Mouse (Mus musculus): Measurements from ENCODE around the gene Apoc2. TPM values are rescaled to one million over a fixed set of nuclear protein-coding genes. Genes with fewer than 3 reads are reported as not detected.

Apoc2 gene
- polyA plus RNA-seq, 1 experiment from 2014 or later, result 0.23 TPM

GRCm38 (mm10) chr7:19697949-19698906, 20.5 kb upstream of the Apoc2 start:
- peak overlapping the region; percentile 66 for H3K9ac ChIP-seq (replicated peaks)
- 0 out of 2 replicates have a peak, but pooled peaks have one; percentile 7 for ATAC-seq
- H3K4me3 ChIP-seq (replicated peaks), result peak overlapping the region; percentile 36
- 2% methylated on average over 28 of the region's 28 CpGs for WGBS
- H3K9me3 ChIP-seq, result no peaks in the 10 kb centered on the region
- peaks cover 23% of the 10 kb centered on the region for H3K36me3 ChIP-seq
- peaks cover 25% of the 10 kb centered on the region for H3K4me1 ChIP-seq (replicated peaks)
- peak overlapping the region; percentile 64 for H3K4me2 ChIP-seq (replicated peaks)
- H3K27ac ChIP-seq, result no peak overlapping the region; the same call in 1 of the 2 replicates
- H3K27me3 ChIP-seq, result no peaks in the 10 kb centered on the region

GRCm38 (mm10) chr7:19696336-19696873, 18.7 kb upstream of the Apoc2 start:
- no peak overlapping the region for H3K4me2 ChIP-seq (replicated peaks)
- no peak overlapping the region for H3K4me3 ChIP-seq (replicated peaks)
- no peak overlapping the region for H3K27ac ChIP-seq
- H3K9ac ChIP-seq (replicated peaks), result no peak overlapping the region
- H3K36me3 ChIP-seq, result peaks cover 12% of the 10 kb centered on the region
- ATAC-seq, result no peak
- H3K27me3 ChIP-seq, result no peaks in the 10 kb centered on the region
- no peaks in the 10 kb centered on the region for H3K9me3 ChIP-seq
- peaks cover 27% of the 10 kb centered on the region for H3K4me1 ChIP-seq (replicated peaks)
- 96% methylated on average over 34 of the region's 34 CpGs for WGBS

- Histone ChIP-seq H3K9me3 (no peaks in the 10 kb centered on the region), H3K27me3 (no peaks in the 10 kb centered on the region), H3K9ac (replicated peaks) (no peak overlapping the region), H3K36me3 (peaks cover 10% of the 10 kb centered on the region), H3K4me3 (replicated peaks) (no peak overlapping the region), H3K4me2 (replicated peaks) (no peak overlapping the region), H3K4me1 (replicated peaks) (peaks cover 26% of the 10 kb centered on the region), H3K27ac (no peak overlapping the region)
- ATAC-seq, result no peak
- 87% methylated on average over 6 of the region's 6 CpGs for WGBS
These were observed 18.1 kb upstream of the Apoc2 start for GRCm38 (mm10) chr7:19695881-19696280.

DNA sequence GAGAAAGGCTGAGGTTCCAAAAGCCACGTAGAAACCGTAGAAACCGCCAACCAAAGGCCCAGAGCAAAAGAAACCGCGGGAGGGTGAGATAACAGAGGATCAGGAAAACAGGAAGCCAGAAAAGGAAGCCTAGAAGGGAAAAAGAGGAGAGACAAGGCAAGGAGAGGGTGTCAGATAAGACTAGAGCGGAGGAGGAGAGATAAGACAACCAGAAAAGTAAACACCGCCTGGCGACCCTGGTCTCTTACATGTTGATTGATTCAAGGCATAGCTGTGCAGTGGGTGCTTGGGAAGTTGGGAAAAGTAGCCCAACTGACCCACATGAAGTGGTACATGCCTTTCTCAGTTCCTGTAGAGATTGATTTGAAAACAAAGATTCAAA, 17.5 kb upstream of the Apoc2 start:
- peaks cover 10% of the 10 kb centered on the region for H3K36me3 ChIP-seq
- no peaks in the 10 kb centered on the region for H3K27me3 ChIP-seq
- H3K4me3 ChIP-seq (replicated peaks), result no peak overlapping the region
- no peaks in the 10 kb centered on the region for H3K9me3 ChIP-seq
- 67% methylated on average over 8 of the region's 8 CpGs for whole genome bisulfite sequencing
- H3K27ac ChIP-seq, result no peak overlapping the region
- H3K9ac ChIP-seq (replicated peaks), result no peak overlapping the region
- ATAC-seq, result no peak
- H3K4me1 ChIP-seq (replicated peaks), result peaks cover 25% of the 10 kb centered on the region
- no peak overlapping the region for H3K4me2 ChIP-seq (replicated peaks)

DNA sequence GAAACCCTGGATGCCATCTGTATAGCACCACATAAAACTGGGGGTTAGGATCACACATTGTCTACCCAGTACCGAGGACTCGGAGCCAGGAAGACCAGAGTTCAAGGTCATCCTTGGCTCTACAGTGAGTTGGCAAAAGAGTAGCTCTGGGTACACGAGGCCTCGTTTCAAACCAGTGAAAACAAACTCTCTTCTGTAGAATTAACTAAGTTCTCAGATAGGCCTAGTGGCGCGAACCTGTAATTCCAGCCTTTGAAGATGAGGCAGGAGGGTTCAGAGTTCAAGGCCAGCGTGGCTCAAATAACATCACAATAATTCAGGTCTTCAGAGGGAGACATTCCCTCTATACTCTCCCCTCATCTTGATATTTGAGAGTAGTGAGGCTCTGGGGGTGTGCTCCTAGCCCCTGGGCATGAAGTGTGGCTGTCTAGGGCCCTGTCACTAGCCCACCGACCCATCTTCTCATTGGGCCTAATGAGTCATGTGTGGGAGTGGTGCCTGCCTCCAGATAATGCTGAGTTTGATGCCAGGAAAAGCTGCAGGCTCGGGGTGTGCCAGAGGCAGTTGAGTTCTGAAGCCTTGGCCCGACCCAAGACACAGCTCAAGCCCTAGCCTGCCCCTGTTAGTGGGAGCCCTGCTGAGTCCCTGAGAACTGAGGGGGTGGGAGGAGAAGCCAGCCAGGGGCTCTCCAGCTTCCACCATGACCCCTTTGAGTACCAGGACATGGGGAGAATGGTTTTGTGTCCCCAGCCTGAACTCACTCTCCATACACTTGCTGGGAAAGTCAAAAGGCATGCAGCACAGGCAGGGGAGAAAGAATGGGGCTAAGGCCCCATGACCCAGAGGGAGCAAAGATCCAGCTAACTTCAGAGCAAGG, 16.8 kb upstream of the Apoc2 start:
- ATAC-seq, result no peak
- Histone ChIP-seq H3K4me3 (replicated peaks) (no peak overlapping the region), H3K9me3 (no peaks in the 10 kb centered on the region), H3K27me3 (no peaks in the 10 kb centered on the region), H3K4me1 (replicated peaks) (peaks cover 24% of the 10 kb centered on the region), H3K4me2 (replicated peaks) (no peak overlapping the region), H3K36me3 (peaks cover 10% of the 10 kb centered on the region), H3K27ac (no peak overlapping the region), H3K9ac (replicated peaks) (no peak overlapping the region)
- 89% methylated on average over 10 of the region's 10 CpGs for WGBS

GRCm38 (mm10) chr7:19693421-19693820, 15.7 kb upstream of the Apoc2 start:
- Histone ChIP-seq H3K36me3 (peaks cover 10% of the 10 kb centered on the region), H3K4me3 (replicated peaks) (no peak overlapping the region), H3K4me1 (replicated peaks) (peaks cover 13% of the 10 kb centered on the region), H3K27ac (no peak overlapping the region), H3K9ac (replicated peaks) (no peak overlapping the region), H3K9me3 (no peaks in the 10 kb centered on the region), H3K4me2 (replicated peaks) (no peak overlapping the region), H3K27me3 (no peaks in the 10 kb centered on the region)
- WGBS, result 34% methylated on average over 10 of the region's 10 CpGs
- no peak for ATAC-seq

DNA sequence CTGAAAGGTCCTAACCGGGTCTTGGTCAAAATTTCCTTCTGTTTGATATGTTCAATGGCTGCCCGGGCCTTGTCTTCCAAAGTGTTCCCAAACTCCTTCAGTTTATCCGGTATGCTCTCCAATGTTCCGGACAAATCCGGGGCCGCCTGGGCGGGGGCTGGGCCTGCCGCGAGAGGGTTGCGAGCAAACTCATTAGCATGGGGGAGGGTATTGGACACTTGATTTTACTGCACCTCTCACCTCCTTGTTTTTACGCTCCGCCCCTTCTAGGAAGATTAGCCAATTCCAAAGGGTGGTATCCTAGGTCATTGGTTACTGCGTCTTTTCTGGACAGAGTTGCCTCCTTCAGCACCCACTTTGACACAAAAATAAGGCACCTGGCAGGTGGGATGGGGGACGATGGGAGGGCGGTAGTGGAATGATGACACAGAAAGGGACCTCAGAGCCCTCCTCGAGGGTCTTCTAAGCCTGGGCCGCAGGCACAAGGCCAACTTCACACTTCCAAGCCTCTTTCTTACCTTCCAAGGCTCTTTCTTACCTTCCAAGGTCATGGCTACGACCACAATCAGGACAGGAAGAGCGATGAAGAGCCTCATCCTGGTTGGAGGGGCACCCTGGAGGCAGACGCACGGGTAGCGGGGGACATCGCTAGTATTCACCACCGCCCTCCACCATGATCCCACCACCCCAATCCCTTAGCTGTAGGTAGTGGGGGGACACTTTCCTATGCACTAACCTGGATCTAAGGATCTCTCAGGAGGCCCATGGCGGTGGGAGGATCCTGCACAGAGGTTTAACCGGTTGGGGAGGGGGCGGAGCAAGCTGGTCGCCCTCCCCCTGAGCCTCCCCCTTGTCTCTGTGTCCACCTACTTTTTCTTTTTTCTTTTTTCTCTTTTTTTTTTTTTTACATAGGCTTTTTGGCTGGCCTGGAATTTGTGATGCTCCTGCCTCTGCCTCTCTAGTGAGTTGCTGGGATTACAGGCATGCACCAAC, 14.4 kb upstream of the Apoc2 start, which contains the start of gene Apoc1:
Gene Apoc1 (minus strand): TSS at position 788 of the 993 bp plus-strand sequence.
- Histone ChIP-seq H3K4me3 (replicated peaks) (no peak within 1 kb of the TSS), H3K4me1 (replicated peaks) (0 out of 2 replicates have a peak, but pooled peaks cover 6% of the 10 kb centered on the region), H3K9me3 (no peaks in the 10 kb centered on the region), H3K36me3 (peaks cover 10% of the 10 kb centered on the region), H3K27ac (no peak within 1 kb of the TSS), H3K4me2 (replicated peaks) (no peak within 1 kb of the TSS), H3K27me3 (no peaks in the 10 kb centered on the region), H3K9ac (replicated peaks) (no peak within 1 kb of the TSS)
- 49% methylated on average over 28 of the region's 28 CpGs for WGBS
- ATAC-seq, result no peak

GRCm38 (mm10) chr7:19691434-19691833, 13.7 kb upstream of the Apoc2 start:
- ATAC-seq, result no peak
- no peaks in the 10 kb centered on the region for H3K27me3 ChIP-seq
- no peak overlapping the region for H3K4me3 ChIP-seq (replicated peaks)
- H3K4me2 ChIP-seq (replicated peaks), result no peak overlapping the region
- WGBS, result 78% methylated on average over 6 of the region's 6 CpGs
- no peak overlapping the region for H3K9ac ChIP-seq (replicated peaks)
- peaks cover 6% of the 10 kb centered on the region for H3K36me3 ChIP-seq
- H3K9me3 ChIP-seq, result no peaks in the 10 kb centered on the region
- no peak overlapping the region for H3K27ac ChIP-seq
- H3K4me1 ChIP-seq (replicated peaks), result 0 out of 2 replicates have a peak, but pooled peaks cover 6% of the 10 kb centered on the region

DNA sequence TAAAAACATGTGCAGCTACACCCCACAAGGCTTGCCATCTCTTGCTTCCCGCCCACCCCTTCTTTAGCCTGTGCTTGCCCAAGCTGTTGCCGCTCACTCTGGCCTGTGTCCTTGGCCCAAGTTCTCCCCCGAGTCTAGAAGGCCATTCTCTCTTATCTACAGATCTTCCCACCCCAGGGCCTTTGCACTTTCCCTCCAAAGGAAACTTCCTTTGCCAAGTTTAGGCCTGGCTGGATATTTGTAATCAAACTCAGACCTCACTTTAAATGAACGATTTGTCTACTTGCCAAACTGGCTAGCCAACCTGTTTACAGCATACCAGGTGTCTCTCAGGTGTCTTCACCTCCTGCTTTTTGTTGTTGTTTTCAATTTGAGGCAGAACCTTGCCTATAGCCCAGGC, 13.1 kb upstream of the Apoc2 start:
- WGBS, result 89% methylated on average over 4 of the region's 4 CpGs
- H3K4me3 ChIP-seq (replicated peaks), result no peak overlapping the region
- H3K4me1 ChIP-seq (replicated peaks), result 0 out of 2 replicates have a peak, but pooled peaks cover 6% of the 10 kb centered on the region
- H3K36me3 ChIP-seq, result 0 out of 2 replicates have a peak, but pooled peaks cover under 1% of the 10 kb centered on the region
- ATAC-seq, result no peak
- no peak overlapping the region for H3K9ac ChIP-seq (replicated peaks)
- H3K27me3 ChIP-seq, result no peaks in the 10 kb centered on the region
- H3K4me2 ChIP-seq (replicated peaks), result no peak overlapping the region
- H3K9me3 ChIP-seq, result no peaks in the 10 kb centered on the region
- no peak overlapping the region for H3K27ac ChIP-seq

DNA sequence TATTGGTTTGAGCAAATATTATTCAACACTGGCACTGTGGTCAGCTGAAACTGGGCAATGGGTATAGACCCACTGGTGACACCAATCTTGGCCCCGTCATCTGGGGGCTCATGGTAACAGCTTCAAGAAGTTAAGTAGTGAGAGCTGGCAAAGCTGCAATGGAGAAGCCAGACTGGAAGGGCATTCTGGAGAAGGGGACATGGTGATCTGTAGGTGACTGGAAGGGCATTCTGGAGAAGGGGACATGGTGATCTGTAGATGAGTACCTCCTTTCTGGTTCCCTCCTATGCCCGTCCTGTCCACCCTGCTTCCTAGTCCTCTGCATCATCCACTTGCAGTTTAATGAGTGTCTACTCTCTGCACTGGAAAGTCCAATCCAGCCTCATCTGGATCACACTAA, 10.9 kb upstream of the Apoc2 start:
- Histone ChIP-seq H3K4me2 (replicated peaks) (no peak overlapping the region), H3K4me3 (replicated peaks) (no peak overlapping the region), H3K4me1 (replicated peaks) (0 out of 2 replicates have a peak, but pooled peaks cover 6% of the 10 kb centered on the region), H3K27ac (no peak overlapping the region), H3K36me3 (no peaks in the 10 kb centered on the region), H3K9ac (replicated peaks) (no peak overlapping the region), H3K27me3 (no peaks in the 10 kb centered on the region), H3K9me3 (no peaks in the 10 kb centered on the region)
- no peak for ATAC-seq
- 94% methylated on average over 2 of the region's 2 CpGs for WGBS

DNA sequence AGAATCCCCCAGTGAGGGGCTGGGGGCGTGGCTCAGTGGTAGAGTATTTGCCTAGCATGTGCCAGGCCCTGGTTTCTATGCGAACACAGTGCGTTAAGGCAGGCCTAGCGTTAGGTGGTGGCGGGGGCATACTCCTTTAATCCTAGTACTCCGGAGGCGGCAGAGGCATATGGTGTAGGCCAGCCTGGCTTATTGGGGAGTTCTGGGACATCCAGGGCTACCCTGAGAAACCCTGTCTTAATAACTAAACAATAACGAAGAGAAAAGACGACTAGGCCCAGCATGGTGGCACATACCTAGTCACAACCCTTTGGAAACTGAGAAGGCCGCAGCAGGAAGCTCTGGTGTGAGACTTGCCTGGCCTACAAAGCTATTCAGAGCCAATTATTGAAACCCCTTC, 10.4 kb upstream of the Apoc2 start:
- H3K27me3 ChIP-seq, result no peaks in the 10 kb centered on the region
- H3K27ac ChIP-seq, result no peak overlapping the region
- no peaks in the 10 kb centered on the region for H3K36me3 ChIP-seq
- no peak for ATAC-seq
- 0 out of 2 replicates have a peak, but pooled peaks cover under 1% of the 10 kb centered on the region for H3K4me1 ChIP-seq (replicated peaks)
- no peaks in the 10 kb centered on the region for H3K9me3 ChIP-seq
- 90% methylated on average over 10 of the region's 10 CpGs for WGBS
- no peak overlapping the region for H3K9ac ChIP-seq (replicated peaks)
- H3K4me2 ChIP-seq (replicated peaks), result no peak overlapping the region
- H3K4me3 ChIP-seq (replicated peaks), result no peak overlapping the region
